Mouse (Mus musculus) retina, embryonic 14.5 days (tissue): ENCODE measurements around the gene Gm20532.

Experiments used
- DNase-seq: peaks from one replicate; pipeline ENCODE4 v3.0.0-alpha.2; 2015; ENCODE audit warnings: low spot score

Gm20532 gene

GRCm38 (mm10) chr2:26586294-26587043, at the start of gene Gm20532:
Gm20532 (plus strand) TSS chr2:26586639.
- peak; percentile 86 for DNase-seq

GRCm38 (mm10) chr2:26539516-26539915, 46.9 kb upstream of the Gm20532 start:
- no peak for DNase-seq

GRCm38 (mm10) chr2:26540721-26541120, 45.7 kb upstream of the Gm20532 start:
- no peak for DNase-seq

GRCm38 (mm10) chr2:26541258-26541910, 45.1 kb upstream of the Gm20532 start:
- no peak for DNase-seq

GRCm38 (mm10) chr2:26543155-26543554, 43.3 kb upstream of the Gm20532 start:
- DNase-seq: no peak

- no peak for DNase-seq
Observed at GRCm38 (mm10) chr2:26543768-26544167, 42.7 kb upstream of the Gm20532 start.

- DNase-seq: no peak
Observed at GRCm38 (mm10) chr2:26544265-26544664, 42.2 kb upstream of the Gm20532 start.

GRCm38 (mm10) chr2:26547481-26547880, 39.0 kb upstream of the Gm20532 start:
- DNase-seq: no peak

- no peak for DNase-seq
Observed at GRCm38 (mm10) chr2:26549801-26550200, 36.6 kb upstream of the Gm20532 start.

- DNase-seq: no peak
Observed at GRCm38 (mm10) chr2:26550205-26550604, 36.2 kb upstream of the Gm20532 start.

- DNase-seq: no peak
Observed at GRCm38 (mm10) chr2:26550777-26551176, 35.7 kb upstream of the Gm20532 start.

- DNase-seq: no peak
Observed at GRCm38 (mm10) chr2:26551446-26551845, 35.0 kb upstream of the Gm20532 start.

- DNase-seq: no peak
Observed at GRCm38 (mm10) chr2:26552066-26552465, 34.4 kb upstream of the Gm20532 start.

GRCm38 (mm10) chr2:26553904-26554303, 32.5 kb upstream of the Gm20532 start:
- no peak for DNase-seq

- DNase-seq: no peak
Observed at GRCm38 (mm10) chr2:26555076-26555475, 31.4 kb upstream of the Gm20532 start.

GRCm38 (mm10) chr2:26556535-26556993, 29.9 kb upstream of the Gm20532 start:
- no peak for DNase-seq

- no peak for DNase-seq
Observed at GRCm38 (mm10) chr2:26560506-26560905, 25.9 kb upstream of the Gm20532 start.

- DNase-seq: peak; percentile 83
Observed at GRCm38 (mm10) chr2:26561351-26562016, 25.0 kb upstream of the Gm20532 start.

- DNase-seq: peak; percentile 82
Observed at GRCm38 (mm10) chr2:26566221-26566620, 20.2 kb upstream of the Gm20532 start.

GRCm38 (mm10) chr2:26570034-26570433, 16.4 kb upstream of the Gm20532 start:
- peak; percentile 86 for DNase-seq

GRCm38 (mm10) chr2:26571400-26571799, 15.0 kb upstream of the Gm20532 start:
- no peak for DNase-seq

- DNase-seq: no peak
Observed at GRCm38 (mm10) chr2:26571826-26572225, 14.6 kb upstream of the Gm20532 start.

- peak; percentile 59 for DNase-seq
Observed at GRCm38 (mm10) chr2:26573396-26573795, 13.0 kb upstream of the Gm20532 start.
